Mouse (Mus musculus) megakaryocyte, embryonic 14.5 days (primary cell): ENCODE measurements around the gene Cdr2l.

Experiments
- FLI1 ChIP-seq: IDR thresholded peaks from 2 replicates; pipeline ENCODE4 v1.6.1; 2012; ENCODE audit warnings: low read length, inconsistent platforms, mixed read lengths
- GATA1 ChIP-seq: IDR thresholded peaks from 3 replicates; pipeline ENCODE4 v1.6.1; 2012; ENCODE audit warnings: mixed read lengths, low read length, inconsistent platforms, borderline replicate concordance

- no peak for TF ChIP-seq GATA1
- TF ChIP-seq FLI1: no peak
These were observed 44.0 kb downstream of the Cdr2l start for GRCm38 (mm10) chr11:115425671-115426070.
